In genomic region chr2:70105286-70106030, GRCm38 (mm10) we compare ENCODE assay signal across 24 mouse cellular contexts.
DNase-seq lines count a peak whose midpoint lies in the region; ATAC-seq and TF ChIP-seq lines count a peak whose summit lies in the region.
"Had no signal": no experiment of that assay in that cellular context is flagged by ENCODE, and none has a peak within 500 bp of the region (broad histone marks: within the 10 kb centered on the region; RNA-seq: fewer than 3 reads in every experiment).

No protein-coding gene starts in this region.

- no peaks in the 10 kb centered on the region for H3K27me3 ChIP-seq in midbrain, embryonic 12.5 days
- H3K27me3 ChIP-seq: embryonic facial prominence, embryonic 15.5 days; Patski had no signal

- H3K36me3 ChIP-seq in midbrain, embryonic 12.5 days, result no peaks in the 10 kb centered on the region
- H3K36me3 ChIP-seq: embryonic facial prominence, embryonic 15.5 days; forebrain, embryonic 10.5 days had no signal

- no peak for TF ChIP-seq CTCF in gastrocnemius, adult 2 months (IDR thresholded peaks at IDR 0.05)

- intact Hi-C loops in gastrocnemius, adult 2 months (cut with DNase I), result no loop called here

- 0 out of 2 replicates have a peak, but pooled peaks cover 6% of the 10 kb centered on the region for H3K4me1 ChIP-seq in midbrain, embryonic 12.5 days
- H3K4me1 ChIP-seq: embryonic facial prominence, embryonic 15.5 days had no signal

- 35% methylated on average over 14 of the region's 14 CpGs for WGBS in midbrain, embryonic 12.5 days

- H3K4me2 ChIP-seq in midbrain, embryonic 12.5 days (replicated peaks), result no peak overlapping the region
- H3K4me2 ChIP-seq: embryonic facial prominence, embryonic 15.5 days; heart, embryonic 11.5 days had no signal

- peak; percentile 41 for DNase-seq in heart, adult 11 months
- DNase-seq in heart, adult 9 months (ENCODE audit: low spot score in 2 of 2), result no peak
- DNase-seq in A20 (ENCODE audit: low read depth, low spot score), result peak; percentile 85
- no peak for DNase-seq in right cerebral cortex, adult 2 months (ENCODE audit: low spot score in 2 of 2)
- no peak for DNase-seq in gastrocnemius, adult 2 months
- no peak for DNase-seq in testis, postnatal 10 days (ENCODE audit: low spot score)
- DNase-seq: adrenal gland, postnatal 25 days; cerebellum, adult 2 months; cerebellum, postnatal 36 days; gastrocnemius, postnatal 36 days; heart, postnatal 10 days; kidney, adult 8-10 months; kidney, postnatal 14 days; left cerebral cortex, postnatal 4 days; liver, postnatal 0 days; lung, postnatal 10 days; right cerebral cortex, postnatal 25 days had no signal

- no peak overlapping the region for H3K9ac ChIP-seq in midbrain, embryonic 12.5 days (replicated peaks)
- H3K9ac ChIP-seq: embryonic facial prominence, embryonic 15.5 days; liver, postnatal 0 days had no signal

- H3K9me3 ChIP-seq in midbrain, embryonic 12.5 days, result no peaks in the 10 kb centered on the region
- H3K9me3 ChIP-seq: embryonic facial prominence, embryonic 15.5 days; forebrain, embryonic 10.5 days had no signal

- ATAC-seq in activated CD4-positive, CD25-positive, alpha-beta regulatory T cell, adult 4 months, result peak; percentile 92
- peak; percentile 34; the same call in 1 of the 2 replicates for ATAC-seq in midbrain, embryonic 12.5 days (ENCODE audit: low FRiP score, low read depth)
- ATAC-seq: liver, postnatal 0 days; Patski had no signal

- peak overlapping the region; percentile 50; the same call in 1 of the 2 replicates for H3K27ac ChIP-seq in midbrain, embryonic 12.5 days (replicated peaks)
- no peak overlapping the region for H3K27ac ChIP-seq in gastrocnemius, adult 2 months
- H3K27ac ChIP-seq: embryonic facial prominence, embryonic 15.5 days; forebrain, embryonic 10.5 days; layer of hippocampus, adult 2 months had no signal

- H3K4me3 ChIP-seq in midbrain, embryonic 12.5 days, result no peak overlapping the region
- no peak overlapping the region for H3K4me3 ChIP-seq in gastrocnemius, adult 2 months
- H3K4me3 ChIP-seq: embryonic facial prominence, embryonic 15.5 days; forebrain, embryonic 10.5 days; layer of hippocampus, adult 2 months had no signal

Comparison
In these comparisons a context has a peak if more than half of its experiments do, and no peak if none do; other contexts are left out.
1. DNase-seq: peak in heart, adult 11 months (single experiment) and A20 (single experiment); none in heart, adult 9 months (0 of 2), right cerebral cortex, adult 2 months (0 of 2), gastrocnemius, adult 2 months (single experiment) and testis, postnatal 10 days (single experiment).